Mouse (Mus musculus): ENCODE measurements around the gene Tnik. TPM values are rescaled to one million over a fixed set of nuclear protein-coding genes. Genes with fewer than 3 reads are reported as not detected.

Tnik gene
- polyA plus RNA-seq, 1 experiment from 2014 or later: 9.8 TPM

DNA sequence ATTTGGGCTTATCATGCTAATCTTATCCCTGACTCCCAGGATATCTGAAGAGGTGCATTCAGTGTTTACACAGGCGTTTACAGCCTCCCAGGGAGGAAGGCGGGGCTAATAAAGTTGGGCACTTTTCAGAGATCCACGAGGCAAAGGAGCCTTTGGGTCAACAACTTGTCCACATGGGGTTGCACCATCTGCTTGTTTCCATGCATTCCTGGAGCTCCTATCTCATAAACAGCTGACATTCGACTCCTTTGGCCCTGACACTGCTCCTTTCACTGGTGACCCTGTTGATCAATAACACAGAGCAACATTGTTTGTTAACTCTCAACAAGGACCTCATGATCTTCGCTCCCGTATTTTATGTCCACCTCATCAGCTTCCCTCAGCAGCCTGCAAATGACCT lies 418.9 kb downstream of the Tnik start:
- WGBS: 30% methylated on average over 6 of the region's 6 CpGs
- no peaks in the 10 kb centered on the region for H3K27me3 ChIP-seq
- no peak overlapping the region for H3K4me2 ChIP-seq
- H3K36me3 ChIP-seq: no peaks in the 10 kb centered on the region
- no peak for ATAC-seq (ENCODE audit: borderline replicate concordance, extremely low read depth, low FRiP score, low TSS enrichment)
- H3K9me3 ChIP-seq: no peaks in the 10 kb centered on the region
- H3K4me1 ChIP-seq: no peaks in the 10 kb centered on the region
- no peak overlapping the region for H3K4me3 ChIP-seq
- no peak overlapping the region for H3K27ac ChIP-seq
- H3K9ac ChIP-seq: no peak overlapping the region

DNA sequence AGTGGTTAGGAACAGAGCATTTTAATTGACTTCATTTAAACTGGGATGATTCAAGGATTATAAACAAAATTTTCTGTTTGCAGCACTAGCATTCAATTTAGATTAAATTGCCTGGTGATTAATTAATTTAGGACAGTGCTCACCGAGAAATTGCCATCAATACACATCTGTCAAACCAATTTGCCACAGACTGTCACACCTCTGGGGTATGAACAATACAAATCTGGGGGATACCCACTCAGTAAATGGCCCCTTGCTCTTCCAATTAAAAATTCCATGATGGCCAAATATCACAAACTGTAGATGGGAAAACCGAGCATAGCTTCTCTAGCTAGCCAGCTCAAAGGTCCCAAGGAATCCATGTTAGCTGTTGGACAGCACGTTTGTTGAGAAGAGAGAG lies 419.4 kb downstream of the Tnik start:
- 69% methylated on average over 3 of the region's 3 CpGs for WGBS

DNA sequence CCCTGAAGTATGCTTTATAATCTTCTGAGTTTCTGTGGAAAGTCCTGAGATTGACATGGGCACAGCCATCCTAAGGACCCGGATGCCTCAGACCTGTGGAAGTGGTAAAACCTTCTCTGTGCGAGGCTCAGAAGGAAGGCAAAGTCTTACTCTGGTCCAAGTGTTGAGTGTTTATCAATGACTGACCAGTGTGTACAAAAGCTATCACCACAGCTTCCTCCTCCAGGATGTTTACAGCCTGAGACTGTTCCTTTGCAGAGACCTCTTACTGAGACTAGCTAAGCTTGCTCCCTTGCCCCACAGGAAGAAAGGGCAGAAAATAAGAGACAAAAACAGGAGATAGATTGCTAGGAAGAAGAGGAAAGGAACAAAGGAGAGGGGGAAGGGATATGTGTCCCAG lies 422.5 kb downstream of the Tnik start:
- no peaks in the 10 kb centered on the region for H3K27me3 ChIP-seq
- ATAC-seq (ENCODE audit: borderline replicate concordance, extremely low read depth, low FRiP score, low TSS enrichment): no peak
- H3K4me3 ChIP-seq: no peak overlapping the region
- H3K36me3 ChIP-seq: no peaks in the 10 kb centered on the region
- no peak overlapping the region for H3K9ac ChIP-seq
- no peaks in the 10 kb centered on the region for H3K4me1 ChIP-seq
- WGBS: 61% methylated on average over 2 of the region's 2 CpGs
- H3K4me2 ChIP-seq: no peak overlapping the region
- no peak overlapping the region for H3K27ac ChIP-seq
- H3K9me3 ChIP-seq: no peaks in the 10 kb centered on the region

More for the DNA sequence above, 419.4 kb downstream of the Tnik start:
- H3K27ac ChIP-seq: no peak overlapping the region
- ATAC-seq (ENCODE audit: borderline replicate concordance, extremely low read depth, low FRiP score, low TSS enrichment): no peak
- no peaks in the 10 kb centered on the region for H3K4me1 ChIP-seq
- H3K4me3 ChIP-seq: no peak overlapping the region
- no peaks in the 10 kb centered on the region for H3K9me3 ChIP-seq
- H3K9ac ChIP-seq: no peak overlapping the region
- H3K4me2 ChIP-seq: no peak overlapping the region
- H3K36me3 ChIP-seq: no peaks in the 10 kb centered on the region
- H3K27me3 ChIP-seq: no peaks in the 10 kb centered on the region

DNA sequence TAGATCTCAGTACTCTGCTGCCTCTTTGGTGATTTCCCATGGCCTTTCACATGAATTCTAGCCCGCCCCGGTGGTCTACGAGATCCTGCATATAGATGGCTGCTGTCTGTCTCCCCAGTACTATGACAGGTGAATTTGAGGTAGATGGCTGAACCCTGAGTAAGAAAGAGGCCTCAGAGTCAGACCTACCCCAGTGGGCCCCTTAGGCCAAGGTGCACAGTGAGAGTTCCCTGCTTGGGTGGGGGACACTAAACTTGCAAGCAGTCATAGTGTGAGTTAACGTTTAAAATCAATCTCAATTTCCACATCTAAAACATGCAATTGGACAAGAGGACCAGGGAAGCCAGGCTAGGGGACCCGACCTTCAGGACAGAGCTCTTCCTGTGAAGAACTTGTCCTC lies 431.8 kb downstream of the Tnik start:
- H3K36me3 ChIP-seq: no peaks in the 10 kb centered on the region
- H3K4me1 ChIP-seq: no peaks in the 10 kb centered on the region
- 88% methylated on average over 5 of the region's 5 CpGs for WGBS
- ATAC-seq (ENCODE audit: borderline replicate concordance, extremely low read depth, low FRiP score, low TSS enrichment): no peak
- H3K9me3 ChIP-seq: no peaks in the 10 kb centered on the region
- H3K4me2 ChIP-seq: no peak overlapping the region
- H3K27me3 ChIP-seq: no peaks in the 10 kb centered on the region
- H3K9ac ChIP-seq: no peak overlapping the region
- H3K4me3 ChIP-seq: no peak overlapping the region
- no peak overlapping the region for H3K27ac ChIP-seq

DNA sequence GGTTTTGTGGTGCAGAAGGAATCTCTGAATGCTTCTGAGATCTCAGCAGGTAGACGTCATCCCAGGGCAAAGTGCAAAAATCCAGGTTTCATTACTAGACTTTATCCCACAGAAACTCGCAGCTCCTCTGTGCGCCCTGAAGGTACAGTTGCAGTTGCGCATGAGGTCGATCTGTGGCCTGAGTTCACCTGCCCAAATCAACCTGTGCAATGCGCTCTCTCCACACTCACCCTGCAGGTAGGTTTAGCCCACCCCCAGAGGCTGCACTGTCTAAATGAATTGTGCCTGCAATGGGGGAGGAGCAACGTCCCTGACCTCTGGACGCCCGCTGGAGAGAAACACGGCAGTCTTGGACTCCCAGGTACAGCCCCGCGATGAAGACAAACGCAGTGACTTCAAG lies 432.6 kb downstream of the Tnik start:
- Histone ChIP-seq H3K27ac (no peak overlapping the region), H3K36me3 (no peaks in the 10 kb centered on the region), H3K4me3 (no peak overlapping the region), H3K4me1 (no peaks in the 10 kb centered on the region), H3K4me2 (no peak overlapping the region), H3K9me3 (no peaks in the 10 kb centered on the region), H3K9ac (no peak overlapping the region), H3K27me3 (no peaks in the 10 kb centered on the region)
- 61% methylated on average over 13 of the region's 13 CpGs for WGBS
- ATAC-seq (ENCODE audit: borderline replicate concordance, extremely low read depth, low FRiP score, low TSS enrichment): no peak

DNA sequence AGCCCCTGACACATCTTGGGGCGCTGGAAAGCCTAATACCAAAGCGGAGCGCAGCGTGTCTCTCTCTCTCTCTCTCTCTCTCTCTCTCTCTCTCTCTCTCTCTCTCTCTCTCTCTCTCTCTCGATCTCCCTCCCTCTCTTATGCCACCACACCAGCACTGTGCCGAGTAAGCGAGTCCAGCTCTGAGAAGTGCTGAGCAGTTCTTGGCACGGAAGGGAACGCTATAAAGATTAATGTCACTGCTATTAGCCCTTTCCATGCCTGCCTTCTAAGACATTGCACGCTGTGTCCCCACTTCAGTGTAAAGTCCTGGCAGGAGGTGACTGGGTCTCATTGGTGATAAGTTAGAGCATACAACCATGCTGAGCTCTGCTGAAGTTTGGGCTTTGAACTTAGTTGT lies 433.1 kb downstream of the Tnik start:
- H3K9me3 ChIP-seq: no peaks in the 10 kb centered on the region
- H3K4me3 ChIP-seq: no peak overlapping the region
- no peaks in the 10 kb centered on the region for H3K27me3 ChIP-seq
- WGBS: 48% methylated on average over 10 of the region's 10 CpGs
- H3K9ac ChIP-seq: no peak overlapping the region
- H3K4me1 ChIP-seq: no peaks in the 10 kb centered on the region
- H3K4me2 ChIP-seq: no peak overlapping the region
- H3K36me3 ChIP-seq: no peaks in the 10 kb centered on the region
- ATAC-seq (ENCODE audit: borderline replicate concordance, extremely low read depth, low FRiP score, low TSS enrichment): no peak
- no peak overlapping the region for H3K27ac ChIP-seq

DNA sequence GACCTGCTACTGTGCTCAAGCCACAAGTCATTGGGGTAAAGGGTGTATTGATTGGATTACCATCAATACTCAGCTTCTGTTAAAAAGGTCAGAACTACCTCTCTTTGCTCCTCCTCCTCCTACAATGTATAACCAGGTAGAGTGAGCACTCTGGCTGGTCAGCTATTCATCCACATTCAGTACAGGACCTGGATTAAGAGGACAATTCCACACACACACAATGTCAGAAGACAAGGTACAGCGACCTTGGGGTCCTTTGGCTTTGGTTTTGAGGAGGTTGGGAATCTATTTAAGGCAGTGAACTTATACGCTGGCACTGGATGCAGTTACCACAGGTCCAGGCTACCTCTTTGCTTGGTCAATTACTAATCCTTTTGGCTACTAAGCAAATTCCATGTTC lies 434.8 kb downstream of the Tnik start, which contains the start of gene Slc2a2:
TSS of gene Slc2a2 (plus strand) at position 107 of the 400 bp plus-strand sequence.
- Histone ChIP-seq H3K27me3 (no peaks in the 10 kb centered on the region), H3K4me1 (no peaks in the 10 kb centered on the region), H3K9ac (no peak within 1 kb of the TSS), H3K36me3 (no peaks in the 10 kb centered on the region), H3K27ac (no peak within 1 kb of the TSS), H3K4me3 (no peak within 1 kb of the TSS), H3K4me2 (no peak within 1 kb of the TSS), H3K9me3 (no peaks in the 10 kb centered on the region)
- 77% methylated on average over 2 of the region's 2 CpGs for WGBS
- no peak for ATAC-seq (ENCODE audit: borderline replicate concordance, extremely low read depth, low FRiP score, low TSS enrichment)

DNA sequence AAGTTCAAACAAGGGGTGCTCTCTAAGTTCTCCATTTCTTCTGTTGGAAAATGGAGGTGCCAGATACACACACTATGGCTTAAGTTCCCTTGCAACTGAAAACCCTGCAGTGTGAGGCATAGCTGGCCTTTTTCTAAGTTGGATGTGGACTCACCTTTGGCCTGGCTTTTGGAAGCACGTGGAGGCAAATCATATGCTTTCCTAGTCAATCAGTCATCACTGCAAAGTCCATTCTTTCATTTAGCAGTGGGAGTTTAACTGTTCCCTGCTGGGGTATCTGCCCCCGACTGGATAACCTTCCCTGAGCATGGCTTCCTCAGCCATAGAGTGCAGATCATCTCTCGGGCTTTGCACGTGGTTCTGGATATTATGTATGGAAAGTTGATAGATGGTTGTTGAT lies 436.6 kb downstream of the Tnik start:
- H3K27ac ChIP-seq: no peak overlapping the region
- no peaks in the 10 kb centered on the region for H3K27me3 ChIP-seq
- H3K4me2 ChIP-seq: no peak overlapping the region
- no peak for ATAC-seq (ENCODE audit: borderline replicate concordance, extremely low read depth, low FRiP score, low TSS enrichment)
- no peaks in the 10 kb centered on the region for H3K36me3 ChIP-seq
- no peaks in the 10 kb centered on the region for H3K4me1 ChIP-seq
- no peak overlapping the region for H3K9ac ChIP-seq
- H3K9me3 ChIP-seq: no peaks in the 10 kb centered on the region
- H3K4me3 ChIP-seq: no peak overlapping the region
- WGBS: 62% methylated on average over 4 of the region's 4 CpGs

DNA sequence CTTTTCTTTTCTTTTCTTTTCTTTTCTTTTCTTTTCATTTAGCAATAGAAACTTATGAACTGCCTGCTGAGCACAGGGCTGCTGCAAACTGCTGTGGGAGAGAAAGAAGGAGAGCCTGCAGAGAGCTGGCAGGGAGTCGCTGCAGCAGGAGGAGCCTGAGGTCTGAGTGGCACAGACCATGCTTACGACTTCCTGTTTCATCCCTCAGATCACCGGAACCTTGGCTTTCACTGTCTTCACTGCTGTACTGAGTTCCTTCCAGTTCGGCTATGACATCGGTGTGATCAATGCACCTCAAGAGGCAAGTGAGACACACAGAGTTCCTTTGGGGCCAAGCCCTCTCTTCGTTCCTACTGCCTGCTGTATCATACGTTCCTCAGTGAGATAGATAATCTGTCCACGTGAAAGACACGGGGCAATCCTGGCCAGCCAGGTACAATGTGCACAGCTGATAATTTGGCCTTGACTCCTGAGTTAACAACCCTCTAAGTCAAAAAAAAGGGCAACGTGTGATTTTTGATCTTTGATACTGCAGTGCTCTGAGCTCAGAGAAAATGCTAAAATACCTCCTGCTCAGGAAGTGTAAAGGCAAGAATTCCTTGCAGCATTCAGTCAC lies 442.6 kb downstream of the Tnik start:
- Histone ChIP-seq H3K27me3 (no peaks in the 10 kb centered on the region), H3K27ac (no peak overlapping the region), H3K9ac (no peak overlapping the region), H3K4me1 (no peaks in the 10 kb centered on the region), H3K4me2 (no peak overlapping the region), H3K9me3 (0 out of 2 replicates have a peak, but pooled peaks cover 4% of the 10 kb centered on the region), H3K36me3 (no peaks in the 10 kb centered on the region), H3K4me3 (no peak overlapping the region)
- 55% methylated on average over 10 of the region's 10 CpGs for whole genome bisulfite sequencing
- ATAC-seq (ENCODE audit: borderline replicate concordance, extremely low read depth, low FRiP score, low TSS enrichment): no peak

DNA sequence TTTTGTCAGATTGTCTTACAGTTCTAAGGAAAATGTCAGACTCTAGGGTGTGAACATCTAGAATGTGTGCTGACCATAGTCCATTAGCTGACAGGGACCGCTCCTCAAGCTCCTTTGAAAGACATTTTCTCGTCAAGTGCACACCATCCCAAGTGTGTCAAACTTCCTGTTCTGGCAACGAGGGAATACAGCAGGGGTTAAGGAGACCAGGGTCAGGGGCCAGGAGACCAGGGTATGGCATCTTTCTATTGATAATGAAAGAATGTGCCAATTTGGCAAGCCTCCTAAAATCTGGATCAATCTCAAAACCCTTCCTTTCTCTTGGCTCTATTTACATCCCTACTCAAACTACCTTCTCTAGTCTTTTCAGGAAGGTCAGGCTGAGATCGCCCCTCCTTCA lies 443.7 kb downstream of the Tnik start:
- H3K27me3 ChIP-seq: no peaks in the 10 kb centered on the region
- ATAC-seq (ENCODE audit: borderline replicate concordance, extremely low read depth, low FRiP score, low TSS enrichment): no peak
- H3K9ac ChIP-seq: no peak overlapping the region
- H3K4me1 ChIP-seq: no peaks in the 10 kb centered on the region
- no peaks in the 10 kb centered on the region for H3K36me3 ChIP-seq
- H3K27ac ChIP-seq: no peak overlapping the region
- H3K4me3 ChIP-seq: no peak overlapping the region
- 60% methylated on average over 4 of the region's 4 CpGs for WGBS
- no peak overlapping the region for H3K4me2 ChIP-seq
- H3K9me3 ChIP-seq: 0 out of 2 replicates have a peak, but pooled peaks cover 4% of the 10 kb centered on the region

DNA sequence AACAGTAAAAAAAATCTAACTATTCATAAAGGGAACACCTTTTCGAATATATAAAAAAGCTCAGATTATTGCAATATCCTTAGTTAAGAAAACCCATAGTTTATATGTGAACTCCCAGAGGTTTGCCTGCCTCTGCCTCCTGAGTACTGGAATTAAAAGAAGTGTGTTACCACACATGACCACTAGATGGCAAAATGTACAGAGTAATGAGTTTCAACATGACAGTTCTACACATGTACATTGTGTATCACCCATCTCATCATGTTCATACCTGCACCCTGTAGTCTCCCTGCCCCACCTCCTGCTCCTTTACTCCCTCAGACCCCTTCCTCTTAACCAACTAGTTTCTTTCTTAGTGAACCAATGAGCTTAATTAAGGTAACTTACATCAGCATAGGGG lies 446.7 kb downstream of the Tnik start:
- Histone ChIP-seq H3K36me3 (no peaks in the 10 kb centered on the region), H3K4me3 (no peak overlapping the region), H3K4me2 (no peak overlapping the region), H3K9ac (no peak overlapping the region), H3K27ac (no peak overlapping the region), H3K27me3 (no peaks in the 10 kb centered on the region), H3K9me3 (0 out of 2 replicates have a peak, but pooled peaks cover 4% of the 10 kb centered on the region), H3K4me1 (no peaks in the 10 kb centered on the region)
- 70% methylated on average over 1 of the region's 1 CpGs for WGBS
- no peak for ATAC-seq (ENCODE audit: borderline replicate concordance, extremely low read depth, low FRiP score, low TSS enrichment)

DNA sequence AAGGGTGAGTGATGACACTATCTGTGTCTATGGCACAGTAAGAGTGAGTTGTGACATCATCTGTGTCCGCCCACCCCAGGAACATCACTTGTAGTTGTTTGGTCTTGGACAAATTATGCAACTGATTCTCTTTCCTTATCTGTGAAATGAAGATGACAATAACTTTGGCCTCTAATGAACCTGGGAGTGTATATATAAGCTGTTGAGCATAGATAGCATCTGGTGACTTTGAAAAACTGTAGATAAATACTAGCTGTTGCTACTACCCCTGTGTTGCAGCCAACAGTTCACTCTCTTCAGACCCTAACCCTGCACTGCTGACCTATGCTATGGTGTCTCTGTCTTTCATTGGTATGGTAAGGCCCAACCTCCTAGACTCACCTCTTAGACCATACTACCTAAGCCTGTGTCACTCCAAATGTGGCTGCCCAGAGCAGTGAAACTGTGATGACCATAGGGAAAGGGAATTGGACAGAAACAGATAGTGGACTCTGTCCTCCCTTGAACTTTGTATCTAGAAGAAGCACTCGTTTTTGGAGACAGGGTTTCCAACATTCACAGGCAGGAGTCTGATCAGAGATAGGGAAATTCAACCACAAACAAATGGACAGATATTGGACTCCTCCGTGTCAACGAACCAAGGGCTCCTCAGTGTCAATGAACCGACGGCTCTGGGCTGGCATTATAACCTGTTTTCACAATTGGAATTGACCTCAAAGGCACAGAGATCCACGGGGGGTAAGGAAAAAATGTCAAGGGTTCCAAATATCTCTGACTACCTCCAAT lies 451.1 kb downstream of the Tnik start:
- ATAC-seq (ENCODE audit: borderline replicate concordance, extremely low read depth, low FRiP score, low TSS enrichment): no peak

More for the DNA sequence above, 451.1 kb downstream of the Tnik start:
- no peak overlapping the region for H3K27ac ChIP-seq
- H3K4me3 ChIP-seq: no peak overlapping the region
- no peak overlapping the region for H3K4me2 ChIP-seq
- no peak overlapping the region for H3K9ac ChIP-seq
- 0 out of 2 replicates have a peak, but pooled peaks cover 4% of the 10 kb centered on the region for H3K9me3 ChIP-seq
- no peaks in the 10 kb centered on the region for H3K27me3 ChIP-seq
- H3K36me3 ChIP-seq: no peaks in the 10 kb centered on the region
- H3K4me1 ChIP-seq: no peaks in the 10 kb centered on the region
- 70% methylated on average over 7 of the region's 7 CpGs for WGBS
